Mouse (Mus musculus) CD4-positive, CD25-positive, alpha-beta regulatory T cell, adult 4 months (primary cell): ENCODE results near the gene Gm10720. TPM values are rescaled to one million over a fixed set of nuclear protein-coding genes. Genes with fewer than 3 reads are reported as not detected.
"Not testable (repeated sequence)": the region's sequence is repeated elsewhere in the genome, so short reads cannot be mapped to it uniquely, and the experiment has no call there.

Experiments used
- ATAC-seq: one replicate; pipeline ENCODE4 v1.8.0; 2017
- polyA plus RNA-seq, 2 experiments: library from polyadenylated mRNA; unstranded; fragments of 100-300 nt; shearing (Covaris generic); gene quantifications; one replicate each; pipeline ENCODE4 v1.2.1; 2017

Gm10720 gene
- not detected for polyA plus RNA-seq

DNA sequence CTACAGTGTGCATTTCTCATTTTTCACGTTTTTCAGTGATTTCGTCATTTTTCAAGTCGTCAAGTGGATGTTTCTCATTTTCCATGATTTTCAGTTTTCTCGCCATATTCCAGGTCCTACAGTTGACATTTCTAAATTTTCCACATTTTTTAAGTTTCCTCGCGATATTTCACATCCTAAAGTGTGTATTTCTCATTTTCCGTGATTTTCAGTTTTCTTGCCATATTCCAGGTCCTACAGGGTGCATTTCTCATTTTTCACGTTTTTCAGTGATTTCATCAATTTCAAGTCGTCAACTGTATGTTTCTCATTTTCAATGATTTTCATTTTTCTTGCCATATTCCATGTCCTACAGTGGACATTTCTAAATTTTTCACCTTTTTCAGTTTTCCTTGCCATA, at the start of gene Gm10720:
Gm10720 (plus strand) TSS at position 301 of the 400 bp plus-strand sequence.
- not testable (repeated sequence) for ATAC-seq

- not testable (repeated sequence) for ATAC-seq
These were observed 14.9 kb upstream of the Gm10720 start, which contains the start of gene Gm10722 for GRCm38 (mm10) chr9:3000445-3000972. Gene Gm10722 (plus strand): TSS chr9:3000922.

- ATAC-seq: not testable (repeated sequence)
These were observed 14.4 kb upstream of the Gm10720 start for GRCm38 (mm10) chr9:3001006-3001405.

GRCm38 (mm10) chr9:3001948-3002659, 13.3 kb upstream of the Gm10720 start:
- ATAC-seq: peak; percentile 44

DNA sequence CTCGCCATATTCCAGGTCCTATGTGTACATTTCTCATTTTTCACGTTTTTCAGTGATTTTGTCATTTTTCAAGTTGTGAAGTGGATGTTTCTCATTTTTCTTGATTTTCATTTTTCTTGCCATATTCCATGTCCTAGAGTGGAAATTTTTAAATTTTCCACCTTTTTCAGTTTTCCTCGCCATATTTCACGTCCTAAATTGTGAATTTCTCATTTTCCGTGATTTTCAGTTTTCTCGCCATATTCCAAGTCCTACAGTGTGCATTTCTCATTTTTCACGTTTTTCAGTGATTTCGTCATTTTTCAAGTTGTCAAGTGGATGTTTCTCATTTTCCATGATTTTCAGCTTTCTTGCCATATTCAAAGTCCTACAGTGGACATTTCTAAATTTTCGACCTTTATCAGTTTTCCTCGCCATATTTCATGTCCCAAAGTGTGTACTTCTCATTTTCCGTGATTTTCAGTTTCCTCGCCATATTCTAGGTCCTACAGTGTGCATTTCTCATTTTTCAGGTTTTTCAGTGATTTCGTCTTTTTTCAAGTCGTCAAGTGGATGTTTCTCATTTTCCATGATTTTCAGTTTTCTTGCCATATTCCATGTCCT, 12.6 kb upstream of the Gm10720 start, which contains the start of gene Gm11168:
Gm11168 (plus strand) TSS at position 553 of the 603 bp plus-strand sequence.
- ATAC-seq: not testable (repeated sequence)

DNA sequence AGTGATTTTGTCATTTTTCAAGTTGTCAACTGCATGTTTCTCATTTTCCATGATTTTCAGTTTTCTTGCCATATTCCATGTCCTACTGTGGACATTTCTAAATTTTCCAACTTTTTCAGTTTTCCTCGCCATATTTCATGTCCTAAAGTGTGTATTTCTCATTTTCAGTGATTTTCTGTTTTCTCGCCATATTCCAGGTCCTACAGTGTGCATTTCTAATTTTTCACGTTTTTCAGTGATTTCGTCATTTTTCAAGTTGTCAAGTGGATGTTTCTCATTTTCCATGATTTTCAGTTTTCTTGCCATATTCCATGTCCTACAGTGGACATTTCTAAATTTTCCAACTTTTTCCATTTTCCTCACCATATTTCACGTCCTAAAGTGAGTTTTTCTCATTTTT, 9.3 kb upstream of the Gm10720 start:
- ATAC-seq: not testable (repeated sequence)

DNA sequence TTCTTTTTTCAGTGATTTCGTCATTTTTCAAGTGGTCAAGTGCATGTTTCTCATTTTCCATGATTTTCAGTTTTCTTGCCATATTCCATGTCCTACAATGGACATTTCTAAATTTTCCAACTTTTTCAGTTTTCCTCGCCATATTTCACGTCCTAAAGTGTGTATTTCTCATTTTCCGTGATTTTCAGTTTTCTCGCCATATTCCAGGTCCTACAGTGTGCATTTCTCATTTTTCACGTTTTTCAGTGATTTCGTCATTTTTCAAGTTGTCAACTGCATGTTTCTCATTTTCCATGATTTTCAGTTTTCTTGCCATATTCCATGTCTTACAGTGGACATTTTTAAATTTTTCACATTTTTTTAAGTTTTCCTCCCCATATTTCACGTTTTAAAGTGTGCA, 8.8 kb upstream of the Gm10720 start:
- ATAC-seq: peak; percentile 27

GRCm38 (mm10) chr9:3007272-3007671, 8.2 kb upstream of the Gm10720 start:
- not testable (repeated sequence) for ATAC-seq

- not testable (repeated sequence) for ATAC-seq
These were observed 6.1 kb upstream of the Gm10720 start for GRCm38 (mm10) chr9:3009331-3009730.

GRCm38 (mm10) chr9:3012054-3012621, 3.3 kb upstream of the Gm10720 start:
- ATAC-seq: not testable (repeated sequence)

DNA sequence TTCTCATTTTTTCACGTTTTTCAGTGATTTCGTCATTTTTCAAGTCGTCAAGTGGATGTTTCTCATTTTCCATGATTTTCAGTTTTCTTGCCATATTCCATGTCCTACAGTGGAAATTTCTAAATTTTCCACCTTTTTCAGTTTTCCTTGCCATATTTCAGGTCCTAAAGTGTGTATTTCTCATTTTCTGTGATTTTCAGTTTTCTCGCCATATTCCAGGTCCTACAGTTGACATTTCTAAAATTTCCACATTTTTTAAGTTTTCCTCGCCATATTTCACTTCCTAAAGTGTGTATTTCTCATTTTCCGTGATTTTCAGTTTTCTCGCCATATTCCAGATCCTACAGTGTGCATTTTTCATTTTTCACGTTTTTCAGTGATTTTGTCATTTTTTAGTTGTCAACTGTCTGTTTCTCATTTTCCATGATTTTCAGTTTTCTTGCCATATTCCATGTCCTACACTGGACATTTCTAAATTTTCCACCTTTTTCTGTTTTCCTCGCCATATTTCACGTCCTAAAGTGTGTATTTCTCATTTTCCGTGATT, 2.6 kb upstream of the Gm10720 start, which contains the start of gene Gm10721:
Gm10721 (plus strand) TSS at position 408 of the 547 bp plus-strand sequence.
- peak; percentile 32 for ATAC-seq

DNA sequence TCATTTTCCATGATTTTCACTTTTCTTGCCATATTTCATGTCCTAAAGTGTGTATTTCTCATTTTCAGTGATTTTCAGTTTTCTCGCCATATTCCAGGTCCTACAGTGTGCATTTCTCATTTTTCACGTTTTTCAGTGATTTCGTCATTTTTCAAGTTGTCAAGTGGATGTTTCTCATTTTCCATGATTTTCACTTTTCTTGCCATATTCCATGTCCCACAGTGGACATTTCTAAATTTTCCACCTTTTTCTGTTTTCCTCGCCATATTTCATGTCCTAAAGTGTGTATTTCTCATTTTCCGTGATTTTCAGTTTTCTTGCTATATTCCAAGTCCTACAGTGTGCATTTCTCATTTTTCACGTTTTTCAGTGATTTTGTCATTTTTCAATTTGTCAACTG, 442 bp downstream of the Gm10720 start:
- ATAC-seq: not testable (repeated sequence)

DNA sequence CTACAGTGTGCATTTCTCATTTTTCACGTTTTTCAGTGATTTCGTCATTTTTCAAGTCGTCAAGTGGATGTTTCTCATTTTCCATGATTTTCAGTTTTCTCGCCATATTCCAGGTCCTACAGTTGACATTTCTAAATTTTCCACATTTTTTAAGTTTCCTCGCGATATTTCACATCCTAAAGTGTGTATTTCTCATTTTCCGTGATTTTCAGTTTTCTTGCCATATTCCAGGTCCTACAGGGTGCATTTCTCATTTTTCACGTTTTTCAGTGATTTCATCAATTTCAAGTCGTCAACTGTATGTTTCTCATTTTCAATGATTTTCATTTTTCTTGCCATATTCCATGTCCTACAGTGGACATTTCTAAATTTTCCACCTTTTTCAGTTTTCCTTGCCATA, 1.7 kb downstream of the Gm10720 start, which contains the start of gene Gm10719:
Gm10719 (plus strand) TSS at position 301 of the 400 bp plus-strand sequence.
- ATAC-seq: not testable (repeated sequence)

- ATAC-seq: not testable (repeated sequence)
These were observed 3.5 kb downstream of the Gm10720 start for GRCm38 (mm10) chr9:3018944-3019343.

- ATAC-seq: not testable (repeated sequence)
These were observed 4.6 kb downstream of the Gm10720 start for GRCm38 (mm10) chr9:3019835-3020727.

DNA sequence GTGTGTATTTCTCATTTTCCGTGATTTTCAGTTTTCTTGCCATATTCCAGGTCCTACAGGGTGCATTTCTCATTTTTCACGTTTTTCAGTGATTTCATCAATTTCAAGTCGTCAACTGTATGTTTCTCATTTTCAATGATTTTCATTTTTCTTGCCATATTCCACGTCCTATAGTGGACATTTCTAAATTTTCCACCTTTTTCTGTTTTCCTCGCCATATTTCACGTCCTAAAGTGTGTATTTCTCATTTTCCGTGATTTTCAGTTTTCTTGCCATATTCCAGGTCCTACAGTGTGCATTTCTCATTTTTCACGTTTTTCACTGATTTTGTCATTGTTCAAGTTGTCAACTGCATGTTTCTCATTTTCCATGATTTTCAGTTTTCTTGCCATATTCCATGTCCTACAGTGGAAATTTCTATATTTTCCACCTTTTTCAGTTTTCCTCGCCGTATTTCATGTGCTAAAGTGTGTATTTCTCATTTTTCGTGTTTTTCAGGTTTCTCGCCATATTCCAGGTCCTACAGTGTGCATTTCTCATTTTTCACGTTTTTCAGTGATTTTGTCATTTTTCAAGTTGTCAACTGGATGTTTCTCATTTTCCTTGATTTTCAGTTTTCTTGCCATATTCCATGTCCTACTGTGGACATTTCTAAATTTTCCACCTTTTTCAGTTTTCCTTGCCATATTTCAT, 7.0 kb downstream of the Gm10720 start:
- not testable (repeated sequence) for ATAC-seq

GRCm38 (mm10) chr9:3023312-3023984, 8.0 kb downstream of the Gm10720 start, which contains the start of gene Gm10718:
Gene Gm10718 (plus strand): TSS chr9:3023547.
- not testable (repeated sequence) for ATAC-seq

GRCm38 (mm10) chr9:3023985-3024648, 8.7 kb downstream of the Gm10720 start:
- not testable (repeated sequence) for ATAC-seq

DNA sequence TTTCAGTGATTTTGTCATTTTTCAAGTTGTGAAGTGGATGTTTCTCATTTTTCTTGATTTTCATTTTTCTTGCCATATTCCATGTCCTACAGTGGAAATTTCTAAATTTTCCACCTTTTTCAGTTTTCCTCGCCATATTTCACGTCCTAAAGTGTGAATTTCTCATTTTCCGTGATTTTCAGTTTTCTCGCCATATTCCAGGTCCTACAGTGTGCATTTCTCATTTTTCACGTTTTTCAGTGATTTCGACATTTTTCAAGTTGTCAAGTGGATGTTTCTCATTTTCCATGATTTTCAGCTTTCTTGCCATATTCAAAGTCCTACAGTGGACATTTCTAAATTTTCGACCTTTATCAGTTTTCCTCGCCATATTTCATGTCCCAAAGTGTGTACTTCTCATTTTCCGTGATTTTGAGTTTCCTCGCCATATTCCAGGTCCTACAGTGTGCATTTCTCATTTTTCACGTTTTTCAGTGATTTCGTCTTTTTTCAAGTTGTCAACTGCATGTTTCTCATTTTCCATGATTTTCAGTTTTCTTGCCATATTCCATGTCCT, 9.5 kb downstream of the Gm10720 start, which contains the start of gene Gm10717:
Gm10717 (plus strand) TSS at position 506 of the 556 bp plus-strand sequence.
- ATAC-seq: not testable (repeated sequence)
